Comparison of ENCODE assay signal across 21 mouse cellular contexts in the genomic region with DNA sequence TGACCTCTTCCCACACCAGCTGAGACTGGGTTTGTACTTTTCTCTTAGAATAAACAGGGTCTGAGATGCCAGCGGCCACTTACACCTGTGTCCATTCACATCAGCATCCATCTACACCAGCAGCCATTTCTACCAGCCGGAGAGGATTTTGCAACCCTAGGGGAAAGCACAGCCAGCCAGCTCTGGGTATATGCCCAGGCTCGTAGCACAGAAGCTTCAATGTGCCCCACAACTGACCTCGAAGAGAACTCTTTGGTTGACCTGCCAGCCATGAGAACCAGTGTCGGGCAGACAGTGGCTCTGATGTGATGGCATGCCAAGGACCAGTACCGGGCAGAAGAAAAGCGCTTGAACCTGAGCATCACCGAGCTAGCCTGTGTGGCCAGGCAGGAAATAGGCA. TPM values are rescaled to one million over a fixed set of nuclear protein-coding genes. Genes with fewer than 3 reads are reported as not detected.
"Had no signal": no experiment of that assay in that cellular context is flagged by ENCODE, and none has a peak within 500 bp of the region (broad histone marks: within the 10 kb centered on the region; RNA-seq: fewer than 3 reads in every experiment).

No protein-coding gene starts in this region.

- H3K4me3 ChIP-seq: layer of hippocampus, adult 2 months; limb, embryonic 10.5 days; limb, embryonic 13.5 days; liver, embryonic 12.5 days; liver, embryonic 15.5 days; stomach, embryonic 15.5 days had no signal

- H3K4me2 ChIP-seq: limb, embryonic 13.5 days; liver, embryonic 12.5 days; liver, embryonic 15.5 days; midbrain, embryonic 11.5 days; stomach, embryonic 15.5 days had no signal

- H3K4me1 ChIP-seq: liver, embryonic 12.5 days; liver, embryonic 15.5 days; stomach, embryonic 15.5 days had no signal

- DNase-seq: kidney, adult 2 months; kidney, postnatal 25 days; layer of hippocampus, adult 9-11 months; liver; midbrain, embryonic 14.5 days; right cerebral cortex, adult 18-20 months; right cerebral cortex, postnatal 14 days; right cerebral cortex, postnatal 4 days; spleen, adult 18-20 months; thymus, postnatal 25 days had no signal

- H3K27ac ChIP-seq: kidney, postnatal 0 days; layer of hippocampus, adult 2 months; limb, embryonic 13.5 days; liver, embryonic 12.5 days; liver, embryonic 15.5 days; stomach, embryonic 15.5 days had no signal

- ATAC-seq: liver, embryonic 12.5 days had no signal

- H3K36me3 ChIP-seq: limb, embryonic 10.5 days; limb, embryonic 13.5 days; liver, embryonic 12.5 days; liver, embryonic 15.5 days; stomach, embryonic 15.5 days had no signal

- H3K9ac ChIP-seq: limb, embryonic 13.5 days; liver, embryonic 12.5 days; liver, embryonic 15.5 days; stomach, embryonic 15.5 days had no signal

- H3K27me3 ChIP-seq: limb, embryonic 13.5 days; liver, embryonic 12.5 days; liver, embryonic 15.5 days; stomach, embryonic 15.5 days had no signal

- H3K9me3 ChIP-seq: limb, embryonic 10.5 days; liver, embryonic 15.5 days; stomach, embryonic 15.5 days had no signal

RNA-seq across cellular contexts. Expression of a gene that starts 31.6 kb away (rescaled TPM):
- total RNA-seq: megakaryocyte progenitor cell, adult 5-6 weeks; megakaryocyte-erythroid progenitor cell, adult 5-6 weeks had no signal

RNA-seq across cellular contexts. Expression of a gene that starts 39.5 kb away (rescaled TPM):
- total RNA-seq: megakaryocyte-erythroid progenitor cell, adult 5-6 weeks had no signal
- polyA plus RNA-seq: liver, embryonic 12.5 days; liver, embryonic 15.5 days; neural tube, embryonic 14.5 days had no signal
